Mouse (Mus musculus): ENCODE results near the gene Morc2a. TPM values are rescaled to one million over a fixed set of nuclear protein-coding genes. Genes with fewer than 3 reads are reported as not detected.
A peak's percentile ranks its signal among the peaks of the same experiment; 100 is the strongest.

Gene Morc2a
- polyA plus RNA-seq, 1 experiment, result 22.9 TPM

GRCm38 (mm10) chr11:3674545-3674944 lies 25.6 kb downstream of the Morc2a start:
- no peak for TF ChIP-seq CTCF (IDR thresholded peaks at IDR 0.05; ENCODE audit: borderline replicate concordance, insufficient read depth, low read depth, low read length)
- TF ChIP-seq POLR2A (IDR thresholded peaks at IDR 0.05; ENCODE audit: borderline replicate concordance, insufficient read depth, low read length), result no peak
- Histone ChIP-seq H3K4me1 (ENCODE audit: control insufficient read depth, insufficient read depth, low read length) (no peaks in the 10 kb centered on the region), H3K4me3 (replicated peaks; ENCODE audit: insufficient read depth, low read depth, low read length) (no peak overlapping the region), H3K27me3 (ENCODE audit: control insufficient read depth, insufficient read depth, low read length) (no peaks in the 10 kb centered on the region), H3K27ac (ENCODE audit: insufficient read depth, low read length) (no peak overlapping the region)
- WGBS, result 47% methylated on average over 4 of the region's 4 CpGs
- no peak for DNase-seq

GRCm38 (mm10) chr11:3676423-3676822 lies 27.4 kb downstream of the Morc2a start:
- H3K27me3 ChIP-seq (ENCODE audit: control insufficient read depth, insufficient read depth, low read length), result no peaks in the 10 kb centered on the region
- no peak overlapping the region for H3K4me3 ChIP-seq (replicated peaks; ENCODE audit: insufficient read depth, low read depth, low read length)
- no peak for DNase-seq
- H3K27ac ChIP-seq (ENCODE audit: insufficient read depth, low read length), result no peak overlapping the region
- no peaks in the 10 kb centered on the region for H3K4me1 ChIP-seq (ENCODE audit: control insufficient read depth, insufficient read depth, low read length)
- WGBS, result 92% methylated on average over 5 of the region's 5 CpGs
- TF ChIP-seq CTCF (IDR thresholded peaks at IDR 0.05; ENCODE audit: borderline replicate concordance, insufficient read depth, low read depth, low read length), result no peak
- no peak for TF ChIP-seq POLR2A (IDR thresholded peaks at IDR 0.05; ENCODE audit: borderline replicate concordance, insufficient read depth, low read length)

- no peaks in the 10 kb centered on the region for H3K4me1 ChIP-seq (ENCODE audit: control insufficient read depth, insufficient read depth, low read length)
- TF ChIP-seq CTCF (IDR thresholded peaks at IDR 0.05; ENCODE audit: borderline replicate concordance, insufficient read depth, low read depth, low read length), result no peak
- no peak for TF ChIP-seq POLR2A (IDR thresholded peaks at IDR 0.05; ENCODE audit: borderline replicate concordance, insufficient read depth, low read length)
- WGBS, result 61% methylated on average over 6 of the region's 6 CpGs
Observed at GRCm38 (mm10) chr11:3677204-3677603, 28.2 kb downstream of the Morc2a start.

GRCm38 (mm10) chr11:3679771-3680170 lies 30.8 kb downstream of the Morc2a start:
- DNase-seq, result no peak
- WGBS, result 97% methylated on average over 3 of the region's 3 CpGs
- TF ChIP-seq CTCF (IDR thresholded peaks at IDR 0.05; ENCODE audit: borderline replicate concordance, insufficient read depth, low read depth, low read length) (no peak), POLR2A (IDR thresholded peaks at IDR 0.05; ENCODE audit: borderline replicate concordance, insufficient read depth, low read length) (no peak)

More at GRCm38 (mm10) chr11:3677204-3677603, 28.2 kb downstream of the Morc2a start:
- Histone ChIP-seq H3K4me3 (replicated peaks; ENCODE audit: insufficient read depth, low read depth, low read length) (no peak overlapping the region), H3K27me3 (ENCODE audit: control insufficient read depth, insufficient read depth, low read length) (no peaks in the 10 kb centered on the region), H3K27ac (ENCODE audit: insufficient read depth, low read length) (no peak overlapping the region)
- no peak for DNase-seq

GRCm38 (mm10) chr11:3683696-3684095 lies 34.7 kb downstream of the Morc2a start:
- peaks cover 8% of the 10 kb centered on the region; the same call in 1 of the 2 replicates for H3K4me1 ChIP-seq (ENCODE audit: control insufficient read depth, insufficient read depth, low read length)
- H3K4me3 ChIP-seq (replicated peaks; ENCODE audit: insufficient read depth, low read depth, low read length), result no peak overlapping the region
- DNase-seq, result no peak
- H3K27me3 ChIP-seq (ENCODE audit: control insufficient read depth, insufficient read depth, low read length), result no peaks in the 10 kb centered on the region
- no peak overlapping the region for H3K27ac ChIP-seq (ENCODE audit: insufficient read depth, low read length)
- TF ChIP-seq POLR2A (IDR thresholded peaks at IDR 0.05; ENCODE audit: borderline replicate concordance, insufficient read depth, low read length) (no peak), CTCF (IDR thresholded peaks at IDR 0.05; ENCODE audit: borderline replicate concordance, insufficient read depth, low read depth, low read length) (no peak)
- 93% methylated on average over 11 of the region's 11 CpGs for WGBS

More at GRCm38 (mm10) chr11:3679771-3680170, 30.8 kb downstream of the Morc2a start:
- no peak overlapping the region for H3K4me3 ChIP-seq (replicated peaks; ENCODE audit: insufficient read depth, low read depth, low read length)
- H3K27ac ChIP-seq (ENCODE audit: insufficient read depth, low read length), result no peak overlapping the region
- H3K27me3 ChIP-seq (ENCODE audit: control insufficient read depth, insufficient read depth, low read length), result no peaks in the 10 kb centered on the region
- peaks cover 5% of the 10 kb centered on the region; the same call in 1 of the 2 replicates for H3K4me1 ChIP-seq (ENCODE audit: control insufficient read depth, insufficient read depth, low read length)

GRCm38 (mm10) chr11:3684232-3684631 lies 35.2 kb downstream of the Morc2a start:
- peak overlapping the region; percentile 24; the same call in 1 of the 2 replicates for H3K27ac ChIP-seq (ENCODE audit: insufficient read depth, low read length)
- H3K4me1 ChIP-seq (ENCODE audit: control insufficient read depth, insufficient read depth, low read length), result peaks cover 8% of the 10 kb centered on the region; the same call in 1 of the 2 replicates
- H3K27me3 ChIP-seq (ENCODE audit: control insufficient read depth, insufficient read depth, low read length), result no peaks in the 10 kb centered on the region
- WGBS, result 97% methylated on average over 1 of the region's 1 CpGs
- H3K4me3 ChIP-seq (replicated peaks; ENCODE audit: insufficient read depth, low read depth, low read length), result no peak overlapping the region
- no peak for DNase-seq
- no peak for TF ChIP-seq POLR2A (IDR thresholded peaks at IDR 0.05; ENCODE audit: borderline replicate concordance, insufficient read depth, low read length)
- TF ChIP-seq CTCF (IDR thresholded peaks at IDR 0.05; ENCODE audit: borderline replicate concordance, insufficient read depth, low read depth, low read length), result no peak

GRCm38 (mm10) chr11:3684723-3685430 lies 35.9 kb downstream of the Morc2a start:
- 74% methylated on average over 5 of the region's 5 CpGs for WGBS
- DNase-seq, result peak; percentile 44 to 50
- H3K27ac ChIP-seq (ENCODE audit: insufficient read depth, low read length), result peak overlapping the region; percentile 24; the same call in 1 of the 2 replicates
- no peaks in the 10 kb centered on the region for H3K27me3 ChIP-seq (ENCODE audit: control insufficient read depth, insufficient read depth, low read length)
- H3K4me3 ChIP-seq (replicated peaks; ENCODE audit: insufficient read depth, low read depth, low read length), result no peak overlapping the region
- TF ChIP-seq POLR2A (IDR thresholded peaks at IDR 0.05; ENCODE audit: borderline replicate concordance, insufficient read depth, low read length) (no peak), CTCF (IDR thresholded peaks at IDR 0.05; ENCODE audit: borderline replicate concordance, insufficient read depth, low read depth, low read length) (no peak)
- H3K4me1 ChIP-seq (ENCODE audit: control insufficient read depth, insufficient read depth, low read length), result peaks cover 8% of the 10 kb centered on the region; the same call in 1 of the 2 replicates

GRCm38 (mm10) chr11:3685431-3685830 lies 36.4 kb downstream of the Morc2a start:
- H3K4me3 ChIP-seq (replicated peaks; ENCODE audit: insufficient read depth, low read depth, low read length), result no peak overlapping the region
- WGBS, result 85% methylated on average over 8 of the region's 8 CpGs
- peaks cover 8% of the 10 kb centered on the region; the same call in 1 of the 2 replicates for H3K4me1 ChIP-seq (ENCODE audit: control insufficient read depth, insufficient read depth, low read length)
- H3K27ac ChIP-seq (ENCODE audit: insufficient read depth, low read length), result no peak overlapping the region
- no peaks in the 10 kb centered on the region for H3K27me3 ChIP-seq (ENCODE audit: control insufficient read depth, insufficient read depth, low read length)
- TF ChIP-seq POLR2A (IDR thresholded peaks at IDR 0.05; ENCODE audit: borderline replicate concordance, insufficient read depth, low read length), result no peak
- no peak for TF ChIP-seq CTCF (IDR thresholded peaks at IDR 0.05; ENCODE audit: borderline replicate concordance, insufficient read depth, low read depth, low read length)
- no peak for DNase-seq

Data from cerebellum, adult 2 months (tissue).